ENCODE assay signal across 9 mouse cellular contexts in genomic region chr2:118759828-118760227, GRCm38 (mm10). TPM values are rescaled to one million over a fixed set of nuclear protein-coding genes. Genes with fewer than 3 reads are reported as not detected.
DNase-seq lines count a peak whose midpoint lies in the region; ATAC-seq and TF ChIP-seq lines count a peak whose summit lies in the region.
"Had no signal": no experiment of that assay in that cellular context is flagged by ENCODE, and none has a peak within 500 bp of the region (broad histone marks: within the 10 kb centered on the region; RNA-seq: fewer than 3 reads in every experiment).

No protein-coding gene starts in this region.

- DNase-seq in right cerebral cortex, adult 18-20 months = peak; percentile 45
- DNase-seq in right cerebral cortex, adult 2 months (ENCODE audit: low spot score in 2 of 2) = no peak
- DNase-seq in cerebellum, adult 9-11 months = peak; percentile 68
- peak; percentile 66 to 70 for DNase-seq in heart, postnatal 10 days
- peak; percentile 74 for DNase-seq in limb, embryonic 14.5 days (ENCODE audit: low spot score)
- DNase-seq in testis, postnatal 10 days (ENCODE audit: low spot score) = peak; percentile 61
- DNase-seq in gastrocnemius, postnatal 25 days = no peak

- H3K36me3 ChIP-seq in limb, embryonic 14.5 days (ENCODE audit: control insufficient read depth, insufficient read depth, low read length) = no peaks in the 10 kb centered on the region
- no peaks in the 10 kb centered on the region for H3K36me3 ChIP-seq in midbrain, embryonic 15.5 days (replicated peaks)
- H3K36me3 ChIP-seq: embryonic facial prominence, embryonic 15.5 days had no signal

- intact Hi-C loops in heart, postnatal 10 days (cut with DNase I) = loop anchor here (1.0 kb wide), 1 partner anchor 60 kb away; no protein-coding TSS in a partner anchor

- H3K4me3 ChIP-seq in limb, embryonic 14.5 days (replicated peaks; ENCODE audit: low read length) = no peak overlapping the region
- no peak overlapping the region for H3K4me3 ChIP-seq in midbrain, embryonic 15.5 days
- H3K4me3 ChIP-seq: embryonic facial prominence, embryonic 15.5 days had no signal

- peaks cover 22% of the 10 kb centered on the region for H3K4me1 ChIP-seq in limb, embryonic 14.5 days (ENCODE audit: control insufficient read depth, insufficient read depth, low read length)
- H3K4me1 ChIP-seq in midbrain, embryonic 15.5 days = peaks cover 29% of the 10 kb centered on the region

- H3K9me3 ChIP-seq in limb, embryonic 14.5 days (ENCODE audit: control insufficient read depth, low read length) = no peaks in the 10 kb centered on the region
- H3K9me3 ChIP-seq in midbrain, embryonic 15.5 days = no peaks in the 10 kb centered on the region
- H3K9me3 ChIP-seq: embryonic facial prominence, embryonic 15.5 days had no signal

- TF ChIP-seq POLR2A in limb, embryonic 14.5 days (IDR thresholded peaks at IDR 0.05; ENCODE audit: borderline replicate concordance, extremely low read depth, insufficient read depth, insufficient read length) = no peak

- 9% methylated on average over 8 of the region's 8 CpGs for whole genome bisulfite sequencing in limb, embryonic 14.5 days
- 8% methylated on average over 8 of the region's 8 CpGs for WGBS in midbrain, embryonic 15.5 days

- H3K9ac ChIP-seq in limb, embryonic 14.5 days (ENCODE audit: low read depth, low read length, severe bottlenecking) = no peak overlapping the region
- no peak overlapping the region for H3K9ac ChIP-seq in midbrain, embryonic 15.5 days
- H3K9ac ChIP-seq: embryonic facial prominence, embryonic 15.5 days had no signal

- no peak overlapping the region for H3K4me2 ChIP-seq in limb, embryonic 14.5 days (replicated peaks; ENCODE audit: low read depth, low read length, severe bottlenecking)
- peak overlapping the region; percentile 21 for H3K4me2 ChIP-seq in midbrain, embryonic 15.5 days
- H3K4me2 ChIP-seq: embryonic facial prominence, embryonic 15.5 days had no signal

- no peak overlapping the region for H3K27ac ChIP-seq in limb, embryonic 14.5 days (replicated peaks; ENCODE audit: low read depth, low read length)
- no peak overlapping the region for H3K27ac ChIP-seq in midbrain, embryonic 15.5 days
- H3K27ac ChIP-seq: embryonic facial prominence, embryonic 15.5 days had no signal

- no peak for ATAC-seq in limb, embryonic 14.5 days (ENCODE audit: low FRiP score, low read depth)
- peak; percentile 59 for ATAC-seq in midbrain, embryonic 15.5 days (replicated peaks)

- H3K27me3 ChIP-seq in limb, embryonic 14.5 days (ENCODE audit: control insufficient read depth, insufficient read depth, low read length) = no peaks in the 10 kb centered on the region
- no peaks in the 10 kb centered on the region; the same call in 1 of the 2 replicates for H3K27me3 ChIP-seq in midbrain, embryonic 15.5 days (replicated peaks)
- H3K27me3 ChIP-seq: embryonic facial prominence, embryonic 15.5 days had no signal

RNA-seq across cellular contexts. Expression of gene Ccdc9b, which starts 2.6 kb away (rescaled TPM):
- total RNA-seq in heart, postnatal 10 days (2021) = 1 to 10 TPM; 8.4 to 9.9 TPM
- polyA plus RNA-seq in limb, embryonic 14.5 days (2012; rRNA removed) = 1.7 and 1.8 TPM in 2 replicates
- 0.88 and 1.4 TPM in 2 replicates for polyA plus RNA-seq in limb, embryonic 14.5 days (2014; fragmentation: Nextera tagmentation; extraction: Ambion mirVana)
- polyA plus RNA-seq in midbrain, embryonic 15.5 days (2015; fragmentation: Nextera tagmentation; extraction: Ambion mirVana) = 1.3 and 2.1 TPM in 2 replicates
- total RNA-seq in gastrocnemius, postnatal 25 days (2021) = 10 to 100 TPM; 11.8 to 13.0 TPM

RNA-seq across cellular contexts. Expression of gene Phgr1, which starts 12.7 kb away (rescaled TPM):
- total RNA-seq in heart, postnatal 10 days (2021) = not detected
- 1.00 TPM in 1 of 2 replicates, not detected in the other for polyA plus RNA-seq in limb, embryonic 14.5 days (2012; rRNA removed)
- polyA plus RNA-seq in limb, embryonic 14.5 days (2014; fragmentation: Nextera tagmentation; extraction: Ambion mirVana) = not detected in 2 replicates
- not detected in 2 replicates for polyA plus RNA-seq in midbrain, embryonic 15.5 days (2015; fragmentation: Nextera tagmentation; extraction: Ambion mirVana)
- total RNA-seq in gastrocnemius, postnatal 25 days (2021) = not detected

RNA-seq across cellular contexts. Expression of gene Inafm2, which starts 14.3 kb away (rescaled TPM):
- total RNA-seq in heart, postnatal 10 days (2021) = 10 to 100 TPM; 27.4 to 37.4 TPM
- polyA plus RNA-seq in limb, embryonic 14.5 days (2012; rRNA removed) = 7.9 and 8.0 TPM in 2 replicates
- 24.4 and 27.9 TPM in 2 replicates for polyA plus RNA-seq in limb, embryonic 14.5 days (2014; fragmentation: Nextera tagmentation; extraction: Ambion mirVana)
- polyA plus RNA-seq in midbrain, embryonic 15.5 days (2015; fragmentation: Nextera tagmentation; extraction: Ambion mirVana) = 20.5 and 21.6 TPM in 2 replicates
- 1 to 10 TPM; 3.6 to 4.9 TPM for total RNA-seq in gastrocnemius, postnatal 25 days (2021)

RNA-seq across cellular contexts. Expression of gene Disp2, which starts 19.7 kb away (rescaled TPM):
- under 1 TPM in 1 of 2 experiments, not detected in 1; 0.07 TPM for total RNA-seq in heart, postnatal 10 days (2021)
- polyA plus RNA-seq in limb, embryonic 14.5 days (2012; rRNA removed) = 0.16 and 0.17 TPM in 2 replicates
- polyA plus RNA-seq in limb, embryonic 14.5 days (2014; fragmentation: Nextera tagmentation; extraction: Ambion mirVana) = 0.03 TPM in 1 of 2 replicates, not detected in the other
- 65.5 and 75.2 TPM in 2 replicates for polyA plus RNA-seq in midbrain, embryonic 15.5 days (2015; fragmentation: Nextera tagmentation; extraction: Ambion mirVana)
- total RNA-seq in gastrocnemius, postnatal 25 days (2021) = not detected

RNA-seq across cellular contexts. Expression of gene Plcb2, which starts 31.6 kb away (rescaled TPM):
- 1 to 10 TPM; 1.9 to 2.4 TPM for total RNA-seq in heart, postnatal 10 days (2021)
- polyA plus RNA-seq in limb, embryonic 14.5 days (2012; rRNA removed) = 2.0 and 2.1 TPM in 2 replicates
- 0.74 and 0.82 TPM in 2 replicates for polyA plus RNA-seq in limb, embryonic 14.5 days (2014; fragmentation: Nextera tagmentation; extraction: Ambion mirVana)
- polyA plus RNA-seq in midbrain, embryonic 15.5 days (2015; fragmentation: Nextera tagmentation; extraction: Ambion mirVana) = 0.43 and 0.71 TPM in 2 replicates
- total RNA-seq in gastrocnemius, postnatal 25 days (2021) = under 1 TPM; 0.15 to 0.16 TPM

Comparison
In these comparisons a context has a peak if more than half of its experiments do, and no peak if none do; other contexts are left out.
1. DNase-seq: peak in right cerebral cortex, adult 18-20 months (single experiment), cerebellum, adult 9-11 months (single experiment), heart, postnatal 10 days (2 of 2), limb, embryonic 14.5 days (single experiment) and testis, postnatal 10 days (single experiment); none in right cerebral cortex, adult 2 months (0 of 2) and gastrocnemius, postnatal 25 days (single experiment).
2. RNA of gene Inafm2, which starts 14.3 kb away (total RNA-seq): 27.4 to 37.4 TPM in heart, postnatal 10 days; 3.6 to 4.9 TPM in gastrocnemius, postnatal 25 days; every median in the first group is over 4 times any median in the second.